Mouse (Mus musculus) midbrain, embryonic 13.5 days (tissue): ENCODE data around the gene Micu1. TPM values are rescaled to one million over a fixed set of nuclear protein-coding genes. Genes with fewer than 3 reads are reported as not detected.

Source experiments
- ATAC-seq: fragments of 200-750 bp; cut with Nextera tagmentation; 2 replicates; pipeline ENCODE4 v1.8.0; 2017; ENCODE audit warnings: mild to moderate bottlenecking, moderate TSS enrichment, moderate library complexity
- H3K27ac ChIP-seq: fragments of 300-500 bp; sonication (generic); 2 replicates; pipeline ENCODE4 v1.5.1; 2015; ENCODE audit warnings: inconsistent platforms, mild to moderate bottlenecking, moderate library complexity
- H3K27me3 ChIP-seq: fragments of 300-500 bp; sonication (generic); 2 replicates; pipeline ENCODE4 v1.6.1; 2015; ENCODE audit warnings: mild to moderate bottlenecking, inconsistent platforms
- H3K36me3 ChIP-seq: fragments of 300-500 bp; sonication (generic); 2 replicates; pipeline ENCODE4 v1.6.1; 2015; ENCODE audit warnings: mild to moderate bottlenecking, inconsistent platforms
- H3K4me1 ChIP-seq: fragments of 300-500 bp; sonication (generic); replicated peaks from 2 replicates; pipeline ENCODE4 v1.6.1; 2015; ENCODE audit warnings: inconsistent platforms
- H3K4me2 ChIP-seq: fragments of 300-500 bp; sonication (generic); replicated peaks from 2 replicates; pipeline ENCODE4 v1.6.1; 2015; ENCODE audit warnings: moderate library complexity, mild to moderate bottlenecking, inconsistent platforms
- H3K4me3 ChIP-seq: fragments of 300-500 bp; sonication (generic); replicated peaks from 2 replicates; pipeline ENCODE4 v1.5.1; 2015; ENCODE audit warnings: mild to moderate bottlenecking, inconsistent platforms
- H3K9ac ChIP-seq: fragments of 300-500 bp; sonication (generic); replicated peaks from 2 replicates; pipeline ENCODE4 v1.6.1; 2015; ENCODE audit warnings: mild to moderate bottlenecking, inconsistent platforms
- H3K9me3 ChIP-seq: fragments of 300-500 bp; sonication (generic); 2 replicates; pipeline ENCODE4 v1.6.1; 2016; ENCODE audit warnings: mild to moderate bottlenecking, inconsistent platforms
- WGBS: fragments of 180-500 bp; shearing (Covaris S2); methylation state at CpG from one replicate; pipeline ENCODE4 v1.1.7; 2015; 5-methylcytosine and 5-hydroxymethylcytosine counted together
- polyA plus RNA-seq: library from polyadenylated mRNA; unstranded; fragments of >200 nt; fragmentation: Nextera tagmentation; extraction: Ambion mirVana; gene quantifications from 2 replicates; pipeline ENCODE4 v1.2.1, GENCODE M21; 2015

The Micu1 gene
- polyA plus RNA-seq, 1 experiment from 2014 or later = 72.2 TPM

GRCm38 (mm10) chr10:59880029-59880386, 177.7 kb downstream of the Micu1 start:
- H3K27me3 ChIP-seq = no peaks in the 10 kb centered on the region
- ATAC-seq = no peak; the same call in 1 of the 2 replicates
- no peaks in the 10 kb centered on the region for H3K9me3 ChIP-seq
- H3K4me1 ChIP-seq = peaks cover 22% of the 10 kb centered on the region
- H3K4me2 ChIP-seq = peak overlapping the region; percentile 87
- peak overlapping the region; percentile 100 for H3K27ac ChIP-seq
- WGBS = 1% methylated on average over 13 of the region's 13 CpGs
- peaks cover 8% of the 10 kb centered on the region; the same call in 1 of the 2 replicates for H3K36me3 ChIP-seq
- peak overlapping the region; percentile 88 for H3K4me3 ChIP-seq
- H3K9ac ChIP-seq = peak overlapping the region; percentile 95

DNA sequence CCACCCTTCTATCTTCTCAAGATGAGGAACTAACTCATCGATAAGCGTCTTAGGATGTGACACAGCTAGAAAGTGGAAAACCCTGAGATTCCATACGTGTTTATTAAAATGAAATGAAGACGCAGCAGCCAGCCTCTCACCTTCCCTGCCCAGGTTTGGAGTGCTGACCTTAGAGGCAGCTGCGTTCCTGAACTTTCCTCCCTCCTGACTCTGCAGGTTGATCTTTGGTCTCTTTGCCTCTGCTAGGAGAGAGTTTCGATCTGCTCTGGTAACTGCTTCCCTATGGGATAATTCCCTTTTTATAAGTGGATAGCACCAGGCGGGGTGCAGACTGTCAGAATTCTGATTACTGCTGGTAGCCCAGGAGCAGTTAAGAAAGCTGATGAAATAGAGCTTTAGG, 178.6 kb downstream of the Micu1 start:
- H3K4me3 ChIP-seq = peak overlapping the region; percentile 88
- no peaks in the 10 kb centered on the region for H3K9me3 ChIP-seq
- peak overlapping the region; percentile 87 for H3K4me2 ChIP-seq
- peaks cover 10% of the 10 kb centered on the region; the same call in 1 of the 2 replicates for H3K36me3 ChIP-seq
- no peaks in the 10 kb centered on the region for H3K27me3 ChIP-seq
- peak overlapping the region; percentile 95 for H3K9ac ChIP-seq
- 87% methylated on average over 7 of the region's 7 CpGs for WGBS
- H3K27ac ChIP-seq = no peak overlapping the region
- H3K4me1 ChIP-seq = peaks cover 24% of the 10 kb centered on the region
- no peak for ATAC-seq

DNA sequence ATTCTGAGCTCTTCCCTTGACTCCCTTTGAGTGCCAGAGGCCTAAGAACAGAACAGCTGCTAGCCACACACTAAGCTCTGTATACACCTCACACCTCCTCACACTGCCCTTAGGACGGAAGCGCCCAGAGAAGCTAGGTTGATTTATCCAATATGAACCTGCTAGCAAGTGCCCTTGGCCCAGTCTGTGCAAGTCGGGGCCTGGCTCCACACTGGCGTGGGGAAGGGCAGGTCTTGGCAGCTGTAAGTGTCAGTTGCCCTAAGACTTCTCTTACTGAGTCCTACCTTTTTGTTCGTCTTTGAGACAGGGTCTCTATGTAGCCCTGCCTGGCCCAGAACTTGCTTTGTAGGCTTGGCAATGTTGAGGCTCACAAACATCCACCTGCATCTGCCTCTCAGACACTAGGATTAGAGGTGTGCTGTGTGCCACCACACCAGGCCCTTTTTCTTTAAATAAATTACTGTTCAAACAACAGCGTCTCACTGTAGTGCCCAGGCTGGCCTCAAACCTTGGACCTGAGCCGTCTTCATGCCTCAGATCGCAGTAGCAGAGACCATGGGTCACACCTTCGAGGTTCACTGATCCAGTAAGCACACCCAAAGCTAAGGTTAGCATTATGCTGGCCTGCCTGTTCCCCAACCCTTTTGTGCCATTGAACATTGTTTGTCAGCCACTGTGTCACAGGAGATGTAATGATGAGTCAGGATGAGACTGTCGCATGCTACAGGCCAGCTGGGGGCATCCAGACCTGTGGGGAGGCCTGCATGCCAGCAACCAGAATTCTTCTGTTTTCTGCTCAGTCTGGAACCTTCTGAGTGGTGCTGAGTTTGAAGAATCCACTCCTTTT, 182.3 kb downstream of the Micu1 start:
- no peak for ATAC-seq
- Histone ChIP-seq H3K9ac (peak overlapping the region; percentile 32; the same call in 1 of the 2 replicates), H3K27ac (no peak overlapping the region), H3K36me3 (peaks cover 10% of the 10 kb centered on the region; the same call in 1 of the 2 replicates), H3K4me2 (no peak overlapping the region), H3K27me3 (no peaks in the 10 kb centered on the region), H3K9me3 (no peaks in the 10 kb centered on the region), H3K4me1 (peaks cover 19% of the 10 kb centered on the region), H3K4me3 (no peak overlapping the region)
- 92% methylated on average over 10 of the region's 10 CpGs for WGBS

DNA sequence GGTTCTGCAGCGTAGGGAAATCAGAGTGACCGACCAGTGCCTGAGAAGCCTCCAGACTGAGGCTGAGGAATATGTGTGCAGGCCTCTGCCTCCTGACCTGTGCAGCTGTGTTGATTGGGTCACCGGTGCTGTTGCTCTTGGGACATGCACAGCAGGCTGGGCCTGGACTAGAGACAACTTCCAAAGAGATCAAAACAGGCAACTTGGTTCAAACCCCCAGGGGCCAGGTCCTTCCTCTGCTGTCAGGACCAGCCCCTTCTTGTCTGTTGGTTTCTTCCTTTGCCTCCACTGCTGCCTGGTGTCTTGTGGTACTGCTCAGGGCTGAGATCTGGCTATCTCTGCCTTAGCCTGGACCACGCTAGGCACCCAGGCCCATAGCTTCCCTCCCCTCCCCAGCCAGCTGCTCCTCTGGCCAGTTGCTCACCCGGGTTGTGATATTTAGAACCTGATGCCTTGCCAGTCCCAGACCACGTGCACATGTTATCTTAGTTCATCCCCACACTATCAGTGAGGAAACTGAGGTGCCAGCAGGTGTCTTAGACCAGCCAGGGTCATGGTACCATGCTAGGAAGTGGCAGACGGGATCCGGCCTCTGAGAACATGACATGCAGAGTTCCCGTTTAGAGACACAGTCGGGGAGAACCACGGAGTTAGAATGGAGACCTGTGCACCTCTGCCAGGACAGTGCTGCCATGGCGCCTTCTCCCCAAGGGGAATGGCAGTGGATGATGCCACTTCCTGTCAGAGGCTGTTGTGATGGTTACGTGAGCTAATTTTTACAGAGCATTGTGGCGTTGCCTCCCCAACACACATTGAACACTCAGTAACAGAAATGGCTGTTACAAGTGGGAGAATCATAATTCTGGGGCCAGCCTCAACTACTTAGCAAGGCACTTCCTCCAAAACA, 183.2 kb downstream of the Micu1 start:
- no peak for ATAC-seq
- Histone ChIP-seq H3K9ac (peak overlapping the region; percentile 32; the same call in 1 of the 2 replicates), H3K36me3 (peaks cover 16% of the 10 kb centered on the region), H3K4me1 (peaks cover 17% of the 10 kb centered on the region), H3K4me3 (no peak overlapping the region), H3K27me3 (no peaks in the 10 kb centered on the region), H3K4me2 (no peak overlapping the region), H3K27ac (no peak overlapping the region), H3K9me3 (no peaks in the 10 kb centered on the region)
- 89% methylated on average over 14 of the region's 14 CpGs for WGBS

GRCm38 (mm10) chr10:59886081-59886466, 183.8 kb downstream of the Micu1 start:
- no peak overlapping the region for H3K4me2 ChIP-seq
- H3K9ac ChIP-seq = no peak overlapping the region
- WGBS = 100% methylated on average over 1 of the region's 1 CpGs
- H3K4me1 ChIP-seq = peaks cover 11% of the 10 kb centered on the region
- H3K9me3 ChIP-seq = no peaks in the 10 kb centered on the region
- ATAC-seq = no peak
- no peak overlapping the region for H3K27ac ChIP-seq
- peaks cover 23% of the 10 kb centered on the region for H3K36me3 ChIP-seq
- no peaks in the 10 kb centered on the region for H3K27me3 ChIP-seq
- H3K4me3 ChIP-seq = no peak overlapping the region

GRCm38 (mm10) chr10:59887432-59887831, 185.2 kb downstream of the Micu1 start:
- Histone ChIP-seq H3K9ac (peak overlapping the region; percentile 5; the same call in 1 of the 2 replicates), H3K4me2 (no peak overlapping the region), H3K4me3 (no peak overlapping the region), H3K27ac (no peak overlapping the region), H3K4me1 (0 out of 2 replicates have a peak, but pooled peaks cover 4% of the 10 kb centered on the region), H3K36me3 (peaks cover 36% of the 10 kb centered on the region), H3K9me3 (no peaks in the 10 kb centered on the region), H3K27me3 (no peaks in the 10 kb centered on the region)
- 91% methylated on average over 5 of the region's 5 CpGs for WGBS
- ATAC-seq = no peak

DNA sequence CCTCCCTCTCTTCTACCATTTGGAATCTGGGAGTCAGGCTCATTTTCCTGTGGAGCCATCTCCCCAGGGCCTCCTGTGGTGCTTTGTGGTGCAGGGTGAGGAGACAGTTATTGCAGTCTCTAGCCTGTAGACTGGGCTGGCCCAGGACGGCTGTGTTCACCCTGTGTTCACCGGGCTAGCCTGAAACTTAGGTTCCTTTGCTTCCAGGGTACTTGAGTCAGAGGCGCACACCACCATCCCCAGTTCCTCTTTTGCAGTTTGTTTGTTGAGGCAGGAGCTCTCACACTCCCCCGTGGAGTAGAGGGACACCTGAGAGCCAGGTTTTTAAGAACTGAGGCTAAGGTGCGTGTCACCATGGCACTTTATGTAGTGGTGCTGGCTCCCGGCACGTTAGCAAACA, 187.1 kb downstream of the Micu1 start:
- Histone ChIP-seq H3K27ac (no peak overlapping the region), H3K4me2 (no peak overlapping the region), H3K4me1 (peaks cover 10% of the 10 kb centered on the region), H3K36me3 (peaks cover 39% of the 10 kb centered on the region), H3K9me3 (no peaks in the 10 kb centered on the region), H3K27me3 (no peaks in the 10 kb centered on the region), H3K4me3 (no peak overlapping the region), H3K9ac (no peak overlapping the region)
- no peak for ATAC-seq
- 94% methylated on average over 7 of the region's 7 CpGs for WGBS

GRCm38 (mm10) chr10:59889953-59890751, 187.9 kb downstream of the Micu1 start:
- no peak for ATAC-seq
- peaks cover 10% of the 10 kb centered on the region for H3K4me1 ChIP-seq
- peaks cover 42% of the 10 kb centered on the region for H3K36me3 ChIP-seq
- H3K27ac ChIP-seq = no peak overlapping the region
- H3K4me3 ChIP-seq = no peak overlapping the region
- H3K9me3 ChIP-seq = no peaks in the 10 kb centered on the region
- H3K27me3 ChIP-seq = no peaks in the 10 kb centered on the region
- no peak overlapping the region for H3K9ac ChIP-seq
- H3K4me2 ChIP-seq = no peak overlapping the region
- 84% methylated on average over 15 of the region's 15 CpGs for WGBS

GRCm38 (mm10) chr10:59892977-59893376, 190.7 kb downstream of the Micu1 start:
- Histone ChIP-seq H3K4me1 (peaks cover 36% of the 10 kb centered on the region), H3K9ac (no peak overlapping the region), H3K36me3 (peaks cover 54% of the 10 kb centered on the region), H3K4me2 (no peak overlapping the region), H3K27ac (peak overlapping the region; percentile 16; the same call in 1 of the 2 replicates), H3K9me3 (no peaks in the 10 kb centered on the region), H3K4me3 (no peak overlapping the region), H3K27me3 (no peaks in the 10 kb centered on the region)
- ATAC-seq = no peak
- WGBS = 34% methylated on average over 6 of the region's 6 CpGs

- 83% methylated on average over 25 of the region's 25 CpGs for WGBS
- Histone ChIP-seq H3K9ac (no peak overlapping the region), H3K4me2 (no peak overlapping the region), H3K27me3 (no peaks in the 10 kb centered on the region), H3K4me1 (peaks cover 51% of the 10 kb centered on the region), H3K36me3 (peaks cover 54% of the 10 kb centered on the region), H3K27ac (peak overlapping the region; percentile 37), H3K4me3 (no peak overlapping the region), H3K9me3 (no peaks in the 10 kb centered on the region)
- no peak for ATAC-seq
Observed at GRCm38 (mm10) chr10:59894251-59895160, 192.2 kb downstream of the Micu1 start.
